Mouse (Mus musculus) layer of hippocampus, postnatal 10 days (tissue): ENCODE results near the gene Mien1. TPM values are rescaled to one million over a fixed set of nuclear protein-coding genes. Genes with fewer than 3 reads are reported as not detected.

Experiments used
- DNase-seq, 2 experiments: peaks; one replicate each; pipeline ENCODE4 v3.0.0; 2021; ENCODE audit warnings: low spot score in 2 of 2
- total RNA-seq, 2 experiments: library from RNA; stranded (reverse); gene quantifications; 2 replicates each; pipeline ENCODE4 v1.2.3; 2021

Mien1 gene
- total RNA-seq, 2 experiments from 2014 or later: 108 to 110 TPM

DNA sequence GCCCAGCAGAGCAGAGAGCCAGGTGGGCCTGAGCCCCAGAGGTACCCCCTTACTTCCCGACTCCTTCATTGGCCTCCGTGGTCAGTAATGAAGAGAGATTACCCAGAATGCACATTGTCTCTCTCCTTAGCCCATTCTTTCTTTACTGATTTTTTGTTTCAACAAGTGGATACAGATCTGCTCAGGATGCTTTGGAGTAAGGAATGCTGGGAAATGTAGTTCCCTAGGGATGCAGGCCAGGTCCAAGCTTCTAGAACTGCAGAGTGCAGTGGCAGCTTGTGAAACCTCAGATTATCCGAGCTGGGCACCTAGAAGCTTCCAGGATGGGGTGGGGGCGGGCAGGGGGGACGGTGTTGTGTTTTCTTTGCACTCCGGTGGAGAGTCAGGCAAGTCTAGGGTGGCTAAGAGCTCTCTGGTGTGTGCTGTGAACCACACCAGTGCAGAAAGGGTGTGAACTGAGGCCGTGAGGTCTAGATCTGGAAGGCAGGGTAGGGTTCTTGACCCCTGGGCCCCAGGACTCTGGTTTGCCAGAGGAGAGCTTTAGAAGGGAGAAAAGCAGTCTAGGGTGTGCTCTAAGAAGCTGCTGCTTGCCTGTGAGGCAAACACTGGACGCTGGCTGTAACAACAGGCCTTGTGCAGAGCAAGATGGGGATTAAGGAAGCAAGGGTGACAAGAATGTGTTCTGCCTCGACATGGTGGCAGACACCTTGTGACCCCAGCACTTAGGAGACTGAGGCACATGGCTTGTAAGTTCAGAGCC, 6.9 kb downstream of the Mien1 start:
- no peak for DNase-seq

DNA sequence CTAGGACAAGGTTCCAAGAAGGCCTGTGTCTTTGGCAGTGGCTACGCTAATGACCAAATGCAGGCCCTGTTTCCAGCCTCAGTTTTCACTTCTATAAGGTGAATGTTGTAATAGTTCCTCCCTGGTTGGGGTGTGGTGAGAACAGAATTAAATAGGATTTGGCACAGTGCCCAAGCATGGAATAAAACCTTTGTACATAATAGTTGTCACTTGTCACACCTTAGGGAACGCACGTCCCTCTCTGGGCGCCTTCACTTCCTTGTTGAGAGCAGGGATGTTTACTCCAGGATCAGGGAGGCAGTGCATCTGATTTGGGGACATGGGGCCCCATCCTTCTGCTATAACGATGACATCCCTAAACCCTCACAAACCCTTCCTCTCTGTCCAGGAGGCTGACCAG, 10.4 kb downstream of the Mien1 start:
- no peak for DNase-seq

- DNase-seq: no peak
These were observed 12.2 kb downstream of the Mien1 start for GRCm38 (mm10) chr11:98426592-98426991.

DNA sequence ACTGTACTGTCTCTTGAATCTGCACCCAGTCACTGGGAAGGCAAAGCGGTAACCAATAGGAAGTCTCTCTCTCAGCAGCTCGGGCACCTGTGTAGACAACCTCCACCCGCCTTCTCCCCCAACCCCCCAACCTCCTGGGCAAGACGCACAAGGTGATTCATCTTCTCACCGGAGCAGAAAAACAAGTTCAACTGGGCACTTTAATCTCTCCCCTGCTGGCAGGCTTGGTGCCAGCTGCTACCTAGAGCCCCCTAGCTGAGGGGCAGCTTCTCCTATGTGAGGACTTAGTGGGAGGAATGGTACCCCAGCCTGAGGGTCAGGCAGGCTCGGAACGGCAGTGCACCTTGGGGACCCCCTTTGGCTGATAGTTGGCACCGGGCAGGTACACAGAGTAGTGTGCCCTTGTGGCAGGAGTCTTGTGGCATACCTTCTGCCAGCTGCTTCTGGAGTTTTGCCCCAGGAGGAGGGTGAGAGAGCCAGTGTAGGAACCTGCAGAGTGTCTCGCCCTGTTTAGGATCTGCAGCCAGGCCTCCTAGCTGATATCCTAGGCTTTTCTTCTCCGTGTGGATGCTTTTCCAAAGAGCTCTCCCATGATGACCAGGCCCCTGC, 19.7 kb downstream of the Mien1 start:
- DNase-seq: no peak

- no peak for DNase-seq
These were observed 20.5 kb downstream of the Mien1 start for GRCm38 (mm10) chr11:98418273-98418672.

- DNase-seq: no peak
These were observed 21.7 kb downstream of the Mien1 start for GRCm38 (mm10) chr11:98417074-98417473.

GRCm38 (mm10) chr11:98414162-98414561, 24.6 kb downstream of the Mien1 start:
- DNase-seq: no peak

DNA sequence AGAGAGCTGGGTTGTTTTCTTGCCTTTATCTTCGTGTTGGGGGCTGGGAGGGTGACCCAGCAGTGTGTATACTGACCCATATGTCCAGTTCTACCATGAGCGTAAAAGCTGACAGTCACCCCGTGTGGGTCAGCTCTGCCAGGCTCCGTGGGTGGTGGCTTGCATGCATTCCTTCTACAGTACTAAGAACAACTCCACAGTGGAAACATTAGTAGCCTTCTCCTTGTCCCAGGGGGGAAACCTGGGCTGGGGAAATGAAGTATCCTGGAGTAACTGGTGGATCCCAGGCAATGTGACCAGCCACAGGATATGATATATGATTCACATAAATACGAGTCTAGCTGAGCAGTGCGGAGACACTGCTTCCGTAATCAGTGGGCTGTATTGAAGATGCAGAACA, 25.1 kb downstream of the Mien1 start:
- no peak for DNase-seq

DNA sequence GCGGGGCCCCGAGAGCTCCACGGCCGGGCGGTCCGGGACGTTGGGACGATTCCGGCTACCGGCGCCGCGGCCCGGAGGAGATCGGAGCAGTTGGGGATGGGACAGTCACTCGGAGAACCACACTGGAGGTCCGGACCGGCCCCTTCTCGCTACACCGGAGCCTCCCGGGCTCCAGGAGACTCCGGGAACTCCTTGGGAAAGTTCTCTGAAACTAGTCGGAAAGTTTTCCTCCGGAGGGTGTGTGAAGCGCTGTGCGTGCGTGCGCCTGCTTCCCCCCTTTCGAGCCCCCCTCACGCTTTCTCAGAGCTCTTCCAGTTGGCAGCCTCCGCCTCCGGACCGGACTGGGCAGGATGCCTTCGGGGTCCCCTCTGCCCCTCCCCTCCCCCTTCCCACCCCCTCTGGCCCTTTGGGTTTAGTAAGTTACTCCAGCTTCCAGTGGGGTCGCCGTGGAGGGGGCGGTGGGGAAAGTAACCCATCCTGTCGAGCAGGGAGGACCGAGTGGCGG, 25.9 kb downstream of the Mien1 start:
- DNase-seq: peak in 1 of 2 experiments; percentile 21

GRCm38 (mm10) chr11:98412273-98412796, 26.5 kb downstream of the Mien1 start, which contains the start of gene Erbb2:
Erbb2 (plus strand) TSS chr11:98412470.
- peak; percentile 22 to 32 for DNase-seq

DNA sequence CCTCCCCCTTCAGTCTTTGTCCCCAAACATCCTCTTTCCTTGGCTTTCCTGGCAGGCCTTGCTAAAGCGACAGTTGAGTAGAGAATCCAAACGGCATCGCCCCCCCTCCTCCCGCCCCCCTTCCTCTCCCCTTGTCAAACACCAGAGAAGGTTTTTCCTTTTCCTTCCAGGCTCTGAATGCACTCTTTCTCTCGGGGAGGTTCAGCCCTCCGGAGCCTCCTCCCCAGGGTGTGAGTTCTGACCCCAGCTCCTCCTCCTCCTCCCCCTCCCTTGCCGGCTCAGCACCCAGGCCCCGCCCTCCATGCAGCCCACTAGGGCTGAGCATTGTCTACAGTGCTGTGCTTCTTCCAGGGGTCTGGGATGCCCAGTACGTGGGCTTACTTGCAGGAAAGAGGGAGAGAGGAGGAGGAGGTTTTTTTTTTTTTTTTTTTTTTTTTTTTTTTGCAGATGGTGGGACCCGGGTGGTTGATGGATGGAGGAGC, 29.4 kb downstream of the Mien1 start:
- no peak for DNase-seq

DNA sequence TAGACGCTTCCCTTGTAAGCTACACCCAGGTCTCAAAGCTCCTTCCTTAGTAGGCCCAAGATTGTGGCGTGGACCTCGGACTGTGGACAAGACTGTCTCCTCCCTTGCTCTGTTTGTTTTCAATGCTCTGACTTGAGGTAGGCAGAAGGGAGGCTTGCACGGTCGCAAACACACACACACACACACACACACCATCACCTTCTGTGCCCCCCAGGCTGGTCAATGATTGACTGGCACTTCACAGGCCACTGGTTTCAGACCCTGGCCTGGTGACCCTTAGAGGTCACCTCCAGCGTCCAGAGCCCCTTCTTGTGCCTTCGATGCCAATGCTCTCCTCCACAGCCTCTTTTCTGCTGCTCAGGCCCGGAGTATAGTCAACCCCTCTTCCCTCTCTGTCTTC, 29.9 kb downstream of the Mien1 start:
- no peak for DNase-seq

- DNase-seq: no peak
These were observed 32.2 kb downstream of the Mien1 start for GRCm38 (mm10) chr11:98406621-98407020.

GRCm38 (mm10) chr11:98400816-98401215, 38.0 kb downstream of the Mien1 start:
- no peak for DNase-seq

DNA sequence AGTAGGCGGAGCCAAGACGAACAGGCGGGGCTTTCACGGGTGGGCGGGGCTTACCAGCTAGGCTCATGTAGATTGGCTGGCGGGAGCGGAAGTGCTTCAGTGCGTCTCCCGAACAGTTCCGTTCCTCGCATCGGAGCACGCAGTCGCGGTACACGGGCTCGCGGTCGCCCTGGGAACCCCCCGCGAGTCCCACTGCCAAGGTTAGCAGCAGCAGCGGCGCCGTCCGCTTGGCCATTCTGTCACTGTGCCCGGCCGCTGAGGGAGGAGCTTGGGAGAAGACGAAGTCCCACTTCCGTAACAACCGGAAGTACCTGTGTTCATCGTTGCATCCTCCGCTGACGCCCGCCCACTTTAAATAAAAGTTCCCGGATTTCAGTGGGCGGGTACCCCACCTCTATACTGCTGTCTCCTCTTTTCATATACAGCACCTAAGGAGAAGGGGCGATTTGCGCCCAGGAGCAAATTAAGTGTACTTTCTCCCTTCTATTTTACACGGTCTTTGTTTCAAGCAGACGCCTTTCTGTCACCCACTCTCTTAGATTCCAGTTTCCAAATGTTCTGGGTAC, 38.5 kb downstream of the Mien1 start, which contains the start of gene Pgap3:
Gene Pgap3, minus strand, starts transcription at position 330 of the 566 bp plus-strand sequence.
- DNase-seq: peak; percentile 88 to 90

- DNase-seq: no peak
These were observed 40.8 kb downstream of the Mien1 start for GRCm38 (mm10) chr11:98397946-98398345.

DNA sequence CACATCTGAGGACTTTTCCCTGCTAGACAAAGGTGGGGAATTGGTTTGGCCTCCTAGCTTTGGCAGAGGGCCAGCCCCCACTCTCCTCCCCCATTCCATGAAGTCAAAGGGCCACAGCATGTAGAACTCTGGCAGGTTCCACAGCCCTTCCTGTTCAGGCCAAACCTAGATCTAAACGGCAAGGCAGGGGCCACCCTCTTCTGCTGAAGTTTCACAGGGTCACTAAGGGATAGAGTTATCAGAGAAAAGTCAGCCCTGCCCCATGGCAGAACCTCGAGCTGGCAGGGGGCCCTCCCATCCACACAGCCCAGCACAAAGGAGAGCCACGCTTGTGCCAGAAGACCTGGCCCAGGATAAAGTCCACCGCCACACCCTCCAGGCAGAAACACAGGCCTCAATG, 43.8 kb downstream of the Mien1 start:
- DNase-seq: no peak

DNA sequence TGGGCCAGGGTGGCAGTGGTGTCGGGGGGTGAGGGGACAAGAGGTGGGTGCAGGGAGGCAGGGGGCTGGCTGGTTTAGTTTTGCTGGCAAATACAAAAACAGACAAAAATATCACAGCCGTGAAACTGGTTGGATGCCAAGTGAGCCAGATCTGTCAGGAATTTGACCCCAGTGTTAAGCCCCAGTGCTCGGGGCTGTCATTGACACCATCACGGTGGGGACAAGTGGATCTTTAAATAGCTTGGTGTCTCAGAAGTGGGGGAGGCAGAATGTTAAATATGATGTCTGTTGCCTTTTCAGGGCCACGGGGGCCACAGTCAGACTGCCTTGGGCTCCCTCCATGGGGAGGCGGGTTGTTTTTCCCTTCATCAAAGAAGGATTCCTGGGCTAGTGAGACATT, 44.5 kb downstream of the Mien1 start:
- DNase-seq: no peak

GRCm38 (mm10) chr11:98393317-98393716, 45.5 kb downstream of the Mien1 start:
- no peak for DNase-seq

DNA sequence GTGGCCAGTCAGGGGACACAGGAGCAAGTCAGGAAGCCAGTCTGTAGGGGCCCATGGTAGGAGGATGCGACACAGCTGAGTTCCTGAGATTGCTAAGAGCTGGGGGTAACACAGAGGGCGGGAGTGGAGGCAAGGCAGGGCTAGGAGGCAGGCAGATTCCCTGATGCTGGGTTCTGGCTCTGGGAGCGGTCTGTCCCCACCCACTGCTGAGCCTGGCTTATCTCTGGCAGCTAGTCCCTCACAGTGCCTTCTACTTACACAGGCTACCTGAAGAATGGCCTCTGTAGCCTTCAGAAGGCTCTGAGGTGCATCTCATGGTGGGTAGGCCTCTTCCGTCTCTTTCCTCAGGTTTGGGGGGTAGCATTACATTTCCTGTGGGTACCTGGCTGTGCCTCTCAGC, 46.1 kb downstream of the Mien1 start:
- DNase-seq: no peak

GRCm38 (mm10) chr11:98392034-98392433, 46.8 kb downstream of the Mien1 start:
- no peak for DNase-seq

GRCm38 (mm10) chr11:98390141-98390540, 48.6 kb downstream of the Mien1 start:
- DNase-seq: no peak
